In the genomic region with DNA sequence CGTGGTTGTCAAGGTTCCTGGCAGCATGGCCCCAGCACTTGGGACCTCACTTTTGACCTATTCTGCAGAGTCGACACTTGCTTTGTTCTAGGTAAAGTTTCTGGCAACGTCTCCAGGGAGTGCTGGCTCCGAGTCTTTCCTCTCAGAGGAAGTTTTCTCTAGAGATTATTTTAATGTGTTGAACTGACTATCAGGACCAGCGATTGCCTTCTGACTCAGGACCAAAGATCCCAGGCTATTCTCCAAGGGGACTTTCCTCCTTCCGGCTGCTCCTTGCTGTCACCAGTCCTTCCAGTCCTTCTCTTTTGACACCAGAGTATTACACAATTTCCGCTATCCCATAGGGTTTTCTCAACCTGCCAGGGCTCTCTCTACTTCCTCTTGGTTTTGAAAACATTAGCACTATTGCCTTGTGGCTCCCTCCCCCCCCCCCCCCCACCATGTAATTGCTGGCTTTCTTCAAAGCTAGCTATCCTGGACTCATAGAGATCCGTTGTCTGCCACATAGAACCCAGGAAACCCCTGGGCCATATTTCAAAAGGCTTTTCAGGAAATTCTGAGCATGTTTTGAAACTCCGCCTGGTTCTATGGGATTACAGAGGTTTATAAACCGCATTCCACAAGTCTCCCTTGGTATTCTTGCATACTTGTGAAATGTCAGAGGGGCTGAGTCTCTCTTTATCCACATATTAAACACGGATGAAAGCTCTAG, we compare ENCODE assay signal across 8 mouse cellular contexts.
DNase-seq lines count a peak whose midpoint lies in the region; ATAC-seq and TF ChIP-seq lines count a peak whose summit lies in the region.

No protein-coding gene starts in this region.

- H3K27me3 ChIP-seq in forebrain, embryonic 11.5 days (ENCODE audit: control insufficient read depth, insufficient read depth, low read length), result no peaks in the 10 kb centered on the region
- H3K27me3 ChIP-seq in hindbrain, embryonic 11.5 days (ENCODE audit: control insufficient read depth, insufficient read depth, low read length), result no peaks in the 10 kb centered on the region

- H3K4me1 ChIP-seq in forebrain, embryonic 11.5 days (replicated peaks; ENCODE audit: control insufficient read depth, insufficient read depth, low read length), result peaks cover 15% of the 10 kb centered on the region
- no peaks in the 10 kb centered on the region for H3K4me1 ChIP-seq in hindbrain, embryonic 11.5 days (replicated peaks; ENCODE audit: control insufficient read depth, insufficient read depth, low read length)

- peak overlapping the region; percentile 62 for H3K27ac ChIP-seq in forebrain, embryonic 11.5 days (ENCODE audit: low read depth, low read length)
- H3K27ac ChIP-seq in hindbrain, embryonic 11.5 days (ENCODE audit: low read depth, low read length), result peak overlapping the region; percentile 10; the same call in 1 of the 2 replicates

- H3K4me2 ChIP-seq in forebrain, embryonic 11.5 days (ENCODE audit: low read depth, low read length, severe bottlenecking), result no peak overlapping the region
- H3K4me2 ChIP-seq in hindbrain, embryonic 11.5 days (replicated peaks; ENCODE audit: low read depth, low read length), result no peak overlapping the region

- no peak for TF ChIP-seq POLR2A in brain, embryonic 14.5 days (IDR thresholded peaks at IDR 0.05; ENCODE audit: borderline replicate concordance, extremely low read depth, insufficient read depth, insufficient read length, poor library complexity, severe bottlenecking)

- TF ChIP-seq CTCF in brain, embryonic 14.5 days (IDR thresholded peaks at IDR 0.05; ENCODE audit: borderline replicate concordance, extremely low read depth, insufficient read depth, insufficient read length), result no peak

- H3K36me3 ChIP-seq in forebrain, embryonic 11.5 days (ENCODE audit: control insufficient read depth, insufficient read depth, low read length), result peaks cover 7% of the 10 kb centered on the region; the same call in 1 of the 2 replicates
- H3K36me3 ChIP-seq in hindbrain, embryonic 11.5 days (ENCODE audit: control insufficient read depth, insufficient read depth, low read length), result peaks cover 4% of the 10 kb centered on the region; the same call in 1 of the 2 replicates

- ATAC-seq in forebrain, embryonic 11.5 days (replicated peaks; ENCODE audit: low FRiP score), result peak; percentile 81
- ATAC-seq in hindbrain, embryonic 11.5 days (ENCODE audit: low FRiP score), result no peak

- H3K9me3 ChIP-seq in forebrain, embryonic 11.5 days (ENCODE audit: control insufficient read depth, low read length), result no peaks in the 10 kb centered on the region
- H3K9me3 ChIP-seq in hindbrain, embryonic 11.5 days (ENCODE audit: control insufficient read depth, low read length), result no peaks in the 10 kb centered on the region

- no peak overlapping the region for H3K9ac ChIP-seq in forebrain, embryonic 11.5 days (ENCODE audit: low read length)
- no peak overlapping the region for H3K9ac ChIP-seq in hindbrain, embryonic 11.5 days (ENCODE audit: low read depth, low read length)

- peak; percentile 90 for DNase-seq in brain, embryonic 14.5 days (ENCODE audit: low read depth)
- DNase-seq in forebrain, embryonic 11.5 days (ENCODE audit: low spot score), result peak; percentile 65
- DNase-seq in hindbrain, embryonic 11.5 days (ENCODE audit: low spot score), result peak; percentile 29
- peak; percentile 43 for DNase-seq in lung, postnatal 36 days
- DNase-seq in cerebellum, adult 18-20 months, result no peak
- no peak for DNase-seq in frontal cortex, postnatal 36 days (ENCODE audit: low spot score in 2 of 2)
- DNase-seq in frontal cortex, adult 2 months (ENCODE audit: extremely low spot score in 1 of 2, low spot score in 1 of 2), result no peak
- DNase-seq in c-Kit-positive CD71-positive TER-119-positive erythroid progenitor cells, embryonic 14.5 days (ENCODE audit: low spot score), result no peak

- WGBS in forebrain, embryonic 11.5 days, result 20% methylated on average over 11 of the region's 11 CpGs
- WGBS in hindbrain, embryonic 11.5 days, result 47% methylated on average over 11 of the region's 11 CpGs

- no peak overlapping the region for H3K4me3 ChIP-seq in forebrain, embryonic 11.5 days (ENCODE audit: low read depth, low read length)
- H3K4me3 ChIP-seq in hindbrain, embryonic 11.5 days (ENCODE audit: low read depth, low read length), result no peak overlapping the region

Comparison
In these comparisons a context has a peak if more than half of its experiments do, and no peak if none do; other contexts are left out.
1. DNase-seq: peak in brain, embryonic 14.5 days (single experiment), forebrain, embryonic 11.5 days (single experiment), hindbrain, embryonic 11.5 days (single experiment) and lung, postnatal 36 days (single experiment); none in cerebellum, adult 18-20 months (0 of 2), frontal cortex, postnatal 36 days (0 of 2), frontal cortex, adult 2 months (0 of 2) and c-Kit-positive CD71-positive TER-119-positive erythroid progenitor cells, embryonic 14.5 days (single experiment).